Mouse (Mus musculus) ovary, postnatal 14 days (tissue): Measurements from ENCODE around the gene Podnl1.
A peak's percentile ranks its signal among the peaks of the same experiment; 100 is the strongest.

Experiments
- DNase-seq: peaks from one replicate; pipeline ENCODE4 v3.0.0; 2022; ENCODE audit warnings: low spot score

Gene Podnl1

GRCm38 (mm10) chr8:84127202-84127901 lies 1.6 kb downstream of the Podnl1 start:
- no peak for DNase-seq

GRCm38 (mm10) chr8:84128277-84128676 lies 2.5 kb downstream of the Podnl1 start:
- DNase-seq: no peak

- no peak for DNase-seq
These were observed 5.0 kb downstream of the Podnl1 start for GRCm38 (mm10) chr8:84130806-84131205.

- no peak for DNase-seq
These were observed 6.4 kb downstream of the Podnl1 start for GRCm38 (mm10) chr8:84132225-84132624.

GRCm38 (mm10) chr8:84137848-84138247 lies 12.1 kb downstream of the Podnl1 start:
- DNase-seq: no peak

- DNase-seq: no peak
These were observed 15.0 kb downstream of the Podnl1 start for GRCm38 (mm10) chr8:84140838-84141237.

GRCm38 (mm10) chr8:84144636-84145245 lies 19.0 kb downstream of the Podnl1 start:
- DNase-seq: no peak

GRCm38 (mm10) chr8:84147324-84147766 lies 21.6 kb downstream of the Podnl1 start:
- no peak for DNase-seq

- DNase-seq: peak; percentile 84
These were observed 22.2 kb downstream of the Podnl1 start, which contains the start of the genes Cc2d1a and 4930432K21Rik for GRCm38 (mm10) chr8:84147769-84148530. TSS of gene Cc2d1a (minus strand) at chr8:84147936. TSS of gene 4930432K21Rik (plus strand) at chr8:84148025.

GRCm38 (mm10) chr8:84148531-84148850 lies 22.7 kb downstream of the Podnl1 start:
- DNase-seq: no peak

GRCm38 (mm10) chr8:84149181-84149580 lies 23.4 kb downstream of the Podnl1 start:
- DNase-seq: no peak

GRCm38 (mm10) chr8:84157620-84158019 lies 31.8 kb downstream of the Podnl1 start:
- no peak for DNase-seq

- DNase-seq: no peak
These were observed 41.9 kb downstream of the Podnl1 start for GRCm38 (mm10) chr8:84167696-84168095.

- DNase-seq: no peak
These were observed 44.3 kb downstream of the Podnl1 start for GRCm38 (mm10) chr8:84170096-84170495.

- DNase-seq: no peak
These were observed 48.1 kb downstream of the Podnl1 start for GRCm38 (mm10) chr8:84173861-84174260.

GRCm38 (mm10) chr8:84176560-84176959 lies 50.8 kb downstream of the Podnl1 start:
- DNase-seq: no peak

GRCm38 (mm10) chr8:84177405-84177804 lies 51.6 kb downstream of the Podnl1 start:
- DNase-seq: no peak

- no peak for DNase-seq
These were observed 52.8 kb downstream of the Podnl1 start for GRCm38 (mm10) chr8:84178592-84178991.

- no peak for DNase-seq
These were observed 54.2 kb downstream of the Podnl1 start for GRCm38 (mm10) chr8:84179946-84180345.

- DNase-seq: no peak
These were observed 54.9 kb downstream of the Podnl1 start for GRCm38 (mm10) chr8:84180530-84181190.
